Mouse (Mus musculus) neural tube, embryonic 15.5 days (tissue): ENCODE measurements around the gene Dapp1. TPM values are rescaled to one million over a fixed set of nuclear protein-coding genes. Genes with fewer than 3 reads are reported as not detected.
A peak's percentile ranks its signal among the peaks of the same experiment; 100 is the strongest.
"Not testable (repeated sequence)": the region's sequence is repeated elsewhere in the genome, so short reads cannot be mapped to it uniquely, and the experiment has no call there.

Experiments used
- ATAC-seq: fragments of 200-750 bp; cut with Nextera tagmentation; 2 replicates; pipeline ENCODE4 v1.8.0; 2017; ENCODE audit warnings: mild to moderate bottlenecking, moderate TSS enrichment, moderate library complexity; ENCODE audit not compliant: low FRiP score
- H3K27ac ChIP-seq: fragments of 300-500 bp; sonication (generic); replicated peaks from 2 replicates; pipeline ENCODE4 v1.5.1; 2015; ENCODE audit warnings: mild to moderate bottlenecking, inconsistent platforms
- H3K27me3 ChIP-seq: fragments of 300-500 bp; sonication (generic); replicated peaks from 2 replicates; pipeline ENCODE4 v1.6.1; 2015; ENCODE audit warnings: inconsistent platforms
- H3K36me3 ChIP-seq: fragments of 300-500 bp; sonication (generic); 2 replicates; pipeline ENCODE4 v1.6.1; 2015; ENCODE audit warnings: inconsistent platforms
- H3K4me1 ChIP-seq: fragments of 300-500 bp; sonication (generic); 2 replicates; pipeline ENCODE4 v1.6.1; 2015; ENCODE audit warnings: inconsistent platforms
- H3K4me2 ChIP-seq: fragments of 300-500 bp; sonication (generic); 2 replicates; pipeline ENCODE4 v1.6.1; 2015; ENCODE audit warnings: inconsistent platforms, mild to moderate bottlenecking, moderate library complexity
- H3K4me3 ChIP-seq: fragments of 300-500 bp; sonication (generic); replicated peaks from 2 replicates; pipeline ENCODE4 v1.5.1; 2015; ENCODE audit warnings: mild to moderate bottlenecking, inconsistent platforms
- H3K9ac ChIP-seq: fragments of 300-500 bp; sonication (generic); replicated peaks from 2 replicates; pipeline ENCODE4 v1.6.1; 2015; ENCODE audit warnings: mild to moderate bottlenecking, inconsistent platforms
- H3K9me3 ChIP-seq: fragments of 300-500 bp; sonication (generic); replicated peaks from 2 replicates; pipeline ENCODE4 v1.6.1; 2016; ENCODE audit warnings: inconsistent platforms
- WGBS: fragments of 180-500 bp; shearing (Covaris S2); methylation state at CpG from one replicate; pipeline ENCODE4 v1.1.7; 2015; ENCODE audit warnings: mixed read lengths; 5-methylcytosine and 5-hydroxymethylcytosine counted together
- polyA plus RNA-seq: library from polyadenylated mRNA; unstranded; fragments of >200 nt; fragmentation: Nextera tagmentation; extraction: Ambion mirVana; gene quantifications from 2 replicates; pipeline ENCODE4 v1.2.1, GENCODE M21; 2015

The Dapp1 gene
- polyA plus RNA-seq, 1 experiment from 2014 or later, result 1.5 TPM

DNA sequence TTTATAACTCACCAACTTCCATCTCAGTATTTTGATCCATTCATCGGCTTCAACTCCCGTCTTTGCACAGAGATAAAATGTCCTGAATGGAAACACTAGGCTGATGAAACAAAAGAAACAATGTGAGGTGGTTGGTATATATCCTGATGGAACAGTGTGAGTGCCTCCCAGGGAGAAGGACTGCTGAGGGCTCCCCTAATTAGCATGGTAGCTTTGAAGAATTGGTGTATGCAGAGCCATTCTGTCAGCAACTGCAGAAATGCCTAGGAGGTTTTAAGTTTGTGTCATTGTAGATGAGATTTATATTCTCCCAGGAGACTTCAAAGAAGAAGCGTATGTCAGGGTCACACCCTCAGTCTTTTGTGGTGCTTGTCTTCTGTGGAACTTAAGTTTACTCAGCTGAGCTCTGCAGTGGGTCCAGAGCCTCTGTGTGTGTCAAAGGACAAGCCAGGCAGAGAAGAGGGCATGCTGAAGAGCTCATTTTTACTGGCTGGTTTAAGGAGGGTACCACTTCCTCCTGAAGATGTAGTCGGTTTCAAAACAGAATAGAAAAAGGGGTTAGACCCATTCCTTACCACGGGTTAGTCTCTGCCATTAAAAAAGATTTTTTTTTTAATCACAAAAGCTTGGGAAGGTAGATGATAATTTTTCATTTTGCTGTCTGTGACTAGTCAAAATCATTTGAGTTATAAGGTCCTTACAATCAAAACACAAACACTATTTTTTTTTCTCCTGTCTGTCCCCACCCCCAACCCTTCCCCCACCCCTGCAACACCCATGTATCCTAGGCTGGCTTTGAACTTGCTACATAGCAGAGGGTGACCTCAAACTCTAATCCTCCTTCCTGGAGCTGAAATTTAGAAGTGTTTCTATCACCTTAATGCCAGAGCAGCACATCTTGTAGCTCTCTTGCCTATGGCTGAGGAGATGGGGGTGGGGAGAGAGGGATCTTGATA lies 45.5 kb downstream of the Dapp1 start:
- no peak overlapping the region for H3K4me3 ChIP-seq
- H3K4me2 ChIP-seq, result no peak overlapping the region
- no peak overlapping the region for H3K27ac ChIP-seq
- H3K4me1 ChIP-seq, result peaks cover 9% of the 10 kb centered on the region; the same call in 1 of the 2 replicates
- WGBS, result 15% methylated on average over 5 of the region's 5 CpGs
- H3K9me3 ChIP-seq, result no peaks in the 10 kb centered on the region
- H3K27me3 ChIP-seq, result no peaks in the 10 kb centered on the region
- no peak overlapping the region for H3K9ac ChIP-seq
- ATAC-seq, result no peak
- H3K36me3 ChIP-seq, result peaks cover 7% of the 10 kb centered on the region

DNA sequence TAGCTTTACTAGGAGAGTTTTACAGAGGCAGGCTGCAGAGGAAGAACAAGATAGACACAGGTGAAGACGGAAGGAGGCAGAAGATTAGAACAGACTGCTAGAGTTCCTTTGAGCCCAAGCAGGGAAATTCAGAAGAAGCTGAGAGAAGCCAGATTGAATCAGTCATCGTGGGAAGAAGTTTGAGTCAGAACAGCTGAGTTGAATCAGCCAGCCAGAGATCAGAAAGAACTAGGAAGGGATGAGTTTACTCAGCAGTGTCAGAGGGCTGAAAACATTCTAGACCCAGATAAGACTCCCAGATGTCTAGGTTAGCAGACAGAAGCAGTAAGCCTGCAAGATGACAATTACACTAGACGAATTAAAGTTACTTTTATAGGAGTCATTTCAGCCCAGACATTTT lies 47.4 kb downstream of the Dapp1 start:
- H3K27ac ChIP-seq, result no peak overlapping the region

DNA sequence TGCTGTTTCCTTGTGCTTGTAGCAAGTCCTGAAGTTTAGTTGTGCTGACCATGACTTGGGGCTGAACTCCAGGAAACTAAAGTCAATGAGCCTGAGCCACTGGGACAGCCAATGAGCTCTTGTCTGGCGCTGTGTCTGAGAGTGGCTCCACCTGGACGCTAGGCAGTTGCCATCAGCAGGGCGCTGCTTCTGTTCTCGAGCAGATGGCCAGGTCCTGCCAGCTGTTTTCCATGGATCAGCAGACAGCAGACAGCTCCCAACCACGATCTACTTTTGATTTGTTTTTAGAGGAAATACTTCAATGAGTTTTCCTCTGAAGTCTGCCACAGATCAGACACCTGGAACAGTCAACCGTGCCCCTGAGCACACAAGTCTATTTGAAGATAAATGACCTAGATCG lies 48.6 kb downstream of the Dapp1 start:
- ATAC-seq, result no peak
- H3K4me3 ChIP-seq, result no peak overlapping the region

More for the DNA sequence above, 47.4 kb downstream of the Dapp1 start:
- Histone ChIP-seq H3K4me1 (peaks cover 9% of the 10 kb centered on the region; the same call in 1 of the 2 replicates), H3K36me3 (peaks cover 17% of the 10 kb centered on the region), H3K27me3 (no peaks in the 10 kb centered on the region), H3K4me3 (no peak overlapping the region), H3K9me3 (no peaks in the 10 kb centered on the region), H3K4me2 (no peak overlapping the region), H3K9ac (no peak overlapping the region)
- WGBS, result 94% methylated on average over 3 of the region's 3 CpGs
- ATAC-seq, result no peak

GRCm38 (mm10) chr3:137929940-137930339 lies 51.4 kb downstream of the Dapp1 start:
- WGBS, result 95% methylated on average over 3 of the region's 3 CpGs
- Histone ChIP-seq H3K36me3 (peaks cover 47% of the 10 kb centered on the region), H3K4me3 (no peak overlapping the region), H3K4me2 (no peak overlapping the region), H3K27ac (no peak overlapping the region), H3K9ac (no peak overlapping the region), H3K27me3 (no peaks in the 10 kb centered on the region), H3K4me1 (no peaks in the 10 kb centered on the region), H3K9me3 (no peaks in the 10 kb centered on the region)
- ATAC-seq, result no peak

More for the DNA sequence above, 48.6 kb downstream of the Dapp1 start:
- peaks cover 9% of the 10 kb centered on the region; the same call in 1 of the 2 replicates for H3K4me1 ChIP-seq
- no peak overlapping the region for H3K9ac ChIP-seq
- no peaks in the 10 kb centered on the region for H3K27me3 ChIP-seq
- H3K4me2 ChIP-seq, result no peak overlapping the region
- 80% methylated on average over 7 of the region's 7 CpGs for WGBS
- H3K36me3 ChIP-seq, result peaks cover 23% of the 10 kb centered on the region
- H3K27ac ChIP-seq, result no peak overlapping the region
- no peaks in the 10 kb centered on the region for H3K9me3 ChIP-seq

- no peak overlapping the region for H3K9ac ChIP-seq
- WGBS, result 91% methylated on average over 4 of the region's 4 CpGs
- H3K9me3 ChIP-seq, result no peaks in the 10 kb centered on the region
- H3K4me1 ChIP-seq, result peaks cover 3% of the 10 kb centered on the region; the same call in 1 of the 2 replicates
- ATAC-seq, result no peak
- H3K36me3 ChIP-seq, result peaks cover 60% of the 10 kb centered on the region
- no peaks in the 10 kb centered on the region for H3K27me3 ChIP-seq
- H3K27ac ChIP-seq, result no peak overlapping the region
- H3K4me2 ChIP-seq, result no peak overlapping the region
- H3K4me3 ChIP-seq, result no peak overlapping the region
Observed at GRCm38 (mm10) chr3:137927010-137927409, 54.3 kb downstream of the Dapp1 start.

- H3K4me1 ChIP-seq, result peaks cover 31% of the 10 kb centered on the region
- H3K27me3 ChIP-seq, result no peaks in the 10 kb centered on the region
- H3K4me2 ChIP-seq, result no peak overlapping the region
- H3K9me3 ChIP-seq, result no peaks in the 10 kb centered on the region
- H3K4me3 ChIP-seq, result no peak overlapping the region
- WGBS, result 95% methylated on average over 4 of the region's 4 CpGs
- ATAC-seq, result no peak
- H3K27ac ChIP-seq, result no peak overlapping the region
- H3K9ac ChIP-seq, result no peak overlapping the region
- peaks cover 27% of the 10 kb centered on the region for H3K36me3 ChIP-seq
Observed at GRCm38 (mm10) chr3:137920594-137920993, 60.8 kb downstream of the Dapp1 start.

- Histone ChIP-seq H3K27ac (no peak overlapping the region), H3K4me2 (peak overlapping the region; percentile 87), H3K9me3 (no peaks in the 10 kb centered on the region), H3K4me1 (peaks cover 31% of the 10 kb centered on the region), H3K4me3 (peak overlapping the region; percentile 92), H3K27me3 (no peaks in the 10 kb centered on the region), H3K9ac (peak overlapping the region; percentile 89), H3K36me3 (peaks cover 18% of the 10 kb centered on the region)
- no peak for ATAC-seq
- 94% methylated on average over 7 of the region's 7 CpGs for WGBS
Observed at GRCm38 (mm10) chr3:137919398-137919797, 61.9 kb downstream of the Dapp1 start.

- Histone ChIP-seq H3K4me3 (peak overlapping the region; percentile 92), H3K9me3 (no peaks in the 10 kb centered on the region), H3K4me1 (peaks cover 31% of the 10 kb centered on the region), H3K4me2 (peak overlapping the region; percentile 87), H3K36me3 (peaks cover 14% of the 10 kb centered on the region), H3K27ac (peak overlapping the region; percentile 87), H3K9ac (peak overlapping the region; percentile 89), H3K27me3 (no peaks in the 10 kb centered on the region)
- peak; percentile 46 for ATAC-seq
- whole genome bisulfite sequencing, result 16% methylated on average over 6 of the region's 6 CpGs
Observed at GRCm38 (mm10) chr3:137918932-137919311, 62.4 kb downstream of the Dapp1 start.

DNA sequence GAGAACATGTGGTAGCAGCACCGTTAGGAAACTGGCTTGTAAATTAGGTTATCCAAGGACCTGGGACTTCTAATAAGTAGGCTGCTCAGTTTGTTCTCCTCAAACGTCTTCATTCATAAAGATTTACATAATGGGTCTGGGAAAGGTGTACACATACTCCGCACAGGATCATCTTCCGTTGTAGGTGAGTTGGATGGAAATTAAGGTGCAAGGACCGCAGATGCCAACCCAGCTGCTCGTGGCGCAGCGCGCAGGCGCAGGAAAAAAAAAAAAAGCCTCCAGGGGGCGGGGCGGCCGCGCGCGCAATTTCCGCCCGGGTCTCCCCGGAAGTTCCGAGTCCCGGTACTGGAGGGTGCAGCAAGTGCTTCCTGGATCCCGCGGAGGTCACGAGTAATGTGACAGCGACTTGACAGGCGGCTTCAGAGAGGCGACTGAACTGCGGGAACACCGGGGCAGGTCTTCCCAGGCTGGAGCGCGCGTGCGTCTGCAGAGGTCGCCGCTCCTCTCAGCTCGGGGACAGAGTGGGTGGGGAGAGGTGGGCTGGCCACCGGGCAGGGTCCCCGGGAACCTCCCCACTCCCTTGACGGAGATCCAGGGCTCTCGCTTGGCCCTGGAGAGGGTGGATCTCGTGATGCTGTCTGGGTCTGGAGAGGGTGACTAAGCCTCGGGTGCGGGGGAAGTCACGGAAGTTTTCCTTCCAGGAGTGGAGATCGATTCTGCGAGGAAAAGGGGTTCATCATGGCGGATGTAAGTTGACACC lies 63.0 kb downstream of the Dapp1 start, which contains the start of gene Lamtor3:
Gene Lamtor3, plus strand, starts transcription at position 335 of the 760 bp plus-strand sequence.
- no peaks in the 10 kb centered on the region for H3K27me3 ChIP-seq
- peak within 1 kb of the TSS; percentile 92 for H3K4me3 ChIP-seq
- no peaks in the 10 kb centered on the region for H3K9me3 ChIP-seq
- H3K4me1 ChIP-seq, result peaks cover 31% of the 10 kb centered on the region
- WGBS, result under 1% methylated on average over 47 of the region's 47 CpGs
- H3K27ac ChIP-seq, result peak within 1 kb of the TSS; percentile 87
- 0 out of 2 replicates have a peak, but pooled peaks cover 11% of the 10 kb centered on the region for H3K36me3 ChIP-seq
- peak within 1 kb of the TSS; percentile 89 for H3K9ac ChIP-seq
- ATAC-seq, result peak; percentile 95
- H3K4me2 ChIP-seq, result peak within 1 kb of the TSS; percentile 87

DNA sequence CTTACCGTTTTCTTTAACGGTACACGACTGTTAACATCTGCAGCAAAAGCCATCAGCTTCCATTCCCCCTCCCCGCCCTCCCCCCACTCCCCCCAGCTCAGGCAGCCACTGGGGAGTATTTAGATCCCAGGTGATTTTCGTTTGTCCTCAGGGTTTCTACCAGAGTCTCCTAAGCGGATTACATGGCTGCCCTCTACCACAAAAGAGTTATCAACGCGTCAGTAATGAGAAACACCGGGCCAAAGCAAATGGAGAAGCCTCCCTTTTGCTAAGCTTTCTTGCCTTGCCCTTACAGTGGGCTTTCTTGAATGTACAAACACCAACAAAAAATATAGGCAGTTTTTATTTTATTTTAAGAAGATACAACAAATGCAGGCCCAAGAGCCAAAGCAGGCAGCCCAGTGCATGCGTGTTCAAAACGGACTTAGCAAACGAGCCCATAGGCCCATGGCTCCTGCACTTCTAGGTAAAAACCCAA lies 63.6 kb downstream of the Dapp1 start:
- Histone ChIP-seq H3K9ac (peak overlapping the region; percentile 55), H3K4me3 (peak overlapping the region; percentile 92), H3K4me2 (peak overlapping the region; percentile 87), H3K27ac (peak overlapping the region; percentile 87), H3K4me1 (peaks cover 31% of the 10 kb centered on the region), H3K36me3 (0 out of 2 replicates have a peak, but pooled peaks cover 11% of the 10 kb centered on the region), H3K27me3 (no peaks in the 10 kb centered on the region), H3K9me3 (no peaks in the 10 kb centered on the region)
- ATAC-seq, result peak; percentile 77; the same call in 1 of the 2 replicates
- WGBS, result 18% methylated on average over 12 of the region's 12 CpGs

- WGBS, result no CpG with 5 or more reads among the region's 1 CpGs
- H3K4me3 ChIP-seq, H3K27me3 ChIP-seq, H3K9me3 ChIP-seq, H3K9ac ChIP-seq, H3K36me3 ChIP-seq, H3K27ac ChIP-seq, H3K4me2 ChIP-seq, ATAC-seq: not testable (repeated sequence)
- peaks cover 18% of the 10 kb centered on the region for H3K4me1 ChIP-seq
Observed at GRCm38 (mm10) chr3:137914567-137914966, 66.8 kb downstream of the Dapp1 start.
